Mouse (Mus musculus) Muller cell, postnatal 12 days (primary cell): ENCODE data around the gene Armc7.
"Not testable (repeated sequence)": the region's sequence is repeated elsewhere in the genome, so short reads cannot be mapped to it uniquely, and the experiment has no call there.

ENCODE experiments used
- DNase-seq: peaks from one replicate; pipeline ENCODE4 v3.0.0-alpha.2; 2015; ENCODE audit errors: inconsistent ontology term

The Armc7 gene

GRCm38 (mm10) chr11:115526446-115526845 lies 51.0 kb downstream of the Armc7 start:
- not testable (repeated sequence) for DNase-seq

GRCm38 (mm10) chr11:115534759-115535371 lies 59.4 kb downstream of the Armc7 start:
- DNase-seq: no peak

GRCm38 (mm10) chr11:115535401-115536037 lies 60.1 kb downstream of the Armc7 start:
- DNase-seq: peak; percentile 81

GRCm38 (mm10) chr11:115536038-115536681 lies 60.7 kb downstream of the Armc7 start, which contains the start of gene Sumo2:
Sumo2 (minus strand) TSS chr11:115536276.
- peak; percentile 98 for DNase-seq

GRCm38 (mm10) chr11:115536856-115537568 lies 61.5 kb downstream of the Armc7 start:
- no peak for DNase-seq

GRCm38 (mm10) chr11:115538045-115538444 lies 62.6 kb downstream of the Armc7 start:
- no peak for DNase-seq
